Mouse (Mus musculus) liver, embryonic 14.5 days (tissue): Measurements from ENCODE around the gene Stx18.

ENCODE experiments used
- CTCF ChIP-seq: IDR thresholded peaks from 2 replicates; pipeline ENCODE4 v1.5.1; 2016; ENCODE audit warnings: antibody characterized with exemption, low read depth, control low read depth
- EP300 ChIP-seq: IDR thresholded peaks from 2 replicates; pipeline ENCODE4 v1.6.1; 2016; ENCODE audit warnings: antibody characterized with exemption, low read depth

- TF ChIP-seq CTCF (no peak), EP300 (no peak)
Measured at GRCm38 (mm10) chr5:38016945-38017344, 21.6 kb upstream of the Stx18 start.
